Mouse (Mus musculus) kidney, postnatal 36 days (tissue): ENCODE results near the gene Ctu1.
"Not testable (repeated sequence)": the region's sequence is repeated elsewhere in the genome, so short reads cannot be mapped to it uniquely, and the experiment has no call there.

Source experiments
- DNase-seq, 2 experiments: peaks; one replicate each; pipeline ENCODE4 v3.0.0; 2021 to 2022; ENCODE audit warnings: mixed read lengths in 2 of 2

Ctu1 gene

DNA sequence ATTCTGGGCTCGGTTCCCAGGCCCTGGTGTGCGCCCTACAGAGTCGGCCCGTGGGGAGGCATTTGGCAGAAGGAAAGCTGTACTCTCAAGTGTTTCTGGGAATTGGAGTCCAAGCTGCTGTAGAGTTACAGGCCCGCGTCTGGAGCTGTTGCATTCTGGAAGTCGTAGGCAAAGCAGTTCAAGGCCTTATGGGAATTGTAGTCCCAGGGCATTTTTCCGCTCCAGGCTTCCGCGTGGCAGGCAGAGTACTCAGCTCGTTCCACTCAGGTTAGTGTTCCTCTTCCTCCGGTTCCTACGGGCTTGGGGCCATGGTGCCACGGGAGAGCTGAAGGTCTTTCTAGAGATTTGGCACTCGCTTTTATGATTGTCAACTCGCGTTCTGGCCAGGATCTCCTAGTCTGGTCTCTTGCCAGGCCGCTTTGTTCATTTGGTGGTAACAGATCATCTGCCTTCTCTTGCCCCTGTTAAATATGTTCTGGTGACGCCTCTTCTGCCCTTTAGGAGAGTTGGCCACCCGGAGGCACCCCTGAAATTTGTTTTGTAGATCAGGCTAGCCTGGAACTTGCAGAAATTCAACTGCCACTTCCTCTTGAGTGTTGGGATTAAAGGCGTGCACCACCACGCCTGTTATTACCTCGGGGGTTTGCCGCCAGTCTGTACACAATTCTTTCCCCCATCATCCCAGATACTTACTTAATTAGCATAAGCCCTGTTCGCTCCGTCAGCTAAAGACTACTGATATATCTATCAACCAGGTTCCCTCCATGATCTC is at the start of gene Ctu1:
TSS of gene Ctu1 (plus strand) at position 208 of the 772 bp plus-strand sequence.
- peak; percentile 92 to 98 for DNase-seq

DNA sequence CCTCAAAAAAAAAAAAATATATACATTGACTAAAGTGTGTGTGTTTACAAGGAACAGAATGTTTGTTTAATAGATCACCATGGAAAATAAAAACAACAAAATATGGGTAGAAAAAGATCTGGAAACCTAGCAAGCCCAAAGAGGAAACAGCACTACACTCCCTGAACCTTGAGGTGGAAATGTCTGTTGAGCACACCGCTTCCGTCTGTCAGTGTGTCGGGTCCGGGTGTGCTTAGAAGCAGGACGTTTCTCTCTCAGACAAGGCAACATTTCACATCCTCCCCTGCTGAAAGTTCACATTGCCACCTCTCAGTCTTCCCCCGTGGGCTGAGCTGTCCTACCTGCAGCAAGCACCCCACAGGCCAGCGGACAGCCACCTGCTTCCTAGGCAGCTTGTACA is 48.9 kb upstream of the Ctu1 start:
- no peak for DNase-seq

DNA sequence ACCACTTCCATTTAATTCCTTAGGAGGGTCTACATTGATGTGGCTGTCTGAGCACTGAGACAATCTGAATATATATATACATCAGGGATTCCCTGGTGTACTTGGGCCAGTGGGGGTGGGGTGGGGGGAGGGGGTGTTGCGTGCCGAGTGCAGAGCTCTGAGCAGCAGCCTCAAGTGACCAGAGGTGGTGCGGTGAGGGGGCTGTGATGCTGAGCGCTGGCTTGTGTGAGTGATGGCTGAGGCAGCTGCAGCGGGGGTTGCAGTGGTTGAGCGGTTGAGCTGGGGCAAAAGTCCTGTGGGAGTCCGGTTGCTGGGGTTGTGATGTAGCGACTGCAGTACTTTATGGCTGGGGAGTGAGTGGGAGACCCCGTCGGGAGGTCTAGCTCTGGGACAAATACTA is 48.0 kb upstream of the Ctu1 start:
- no peak for DNase-seq

DNA sequence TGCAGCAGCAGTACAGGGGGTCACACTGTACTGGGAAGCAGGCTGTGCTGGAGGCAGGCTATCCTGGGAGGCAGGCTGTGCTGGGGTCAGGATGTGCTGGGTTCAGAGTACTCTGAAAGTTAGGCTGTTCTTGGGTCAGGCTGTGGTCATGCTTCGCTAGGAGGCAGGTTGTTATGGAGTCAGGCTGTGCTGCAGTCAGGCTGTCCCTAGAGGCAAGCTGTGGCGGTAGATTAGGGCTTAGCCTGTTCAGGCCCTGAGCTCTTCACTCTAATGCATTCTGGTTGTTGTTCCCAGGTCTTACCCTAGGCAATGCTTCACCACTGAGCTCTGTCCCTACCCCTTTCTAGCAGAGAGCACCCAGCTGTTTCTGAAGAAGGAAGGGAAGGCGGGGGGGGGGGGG is 46.8 kb upstream of the Ctu1 start:
- no peak for DNase-seq

DNA sequence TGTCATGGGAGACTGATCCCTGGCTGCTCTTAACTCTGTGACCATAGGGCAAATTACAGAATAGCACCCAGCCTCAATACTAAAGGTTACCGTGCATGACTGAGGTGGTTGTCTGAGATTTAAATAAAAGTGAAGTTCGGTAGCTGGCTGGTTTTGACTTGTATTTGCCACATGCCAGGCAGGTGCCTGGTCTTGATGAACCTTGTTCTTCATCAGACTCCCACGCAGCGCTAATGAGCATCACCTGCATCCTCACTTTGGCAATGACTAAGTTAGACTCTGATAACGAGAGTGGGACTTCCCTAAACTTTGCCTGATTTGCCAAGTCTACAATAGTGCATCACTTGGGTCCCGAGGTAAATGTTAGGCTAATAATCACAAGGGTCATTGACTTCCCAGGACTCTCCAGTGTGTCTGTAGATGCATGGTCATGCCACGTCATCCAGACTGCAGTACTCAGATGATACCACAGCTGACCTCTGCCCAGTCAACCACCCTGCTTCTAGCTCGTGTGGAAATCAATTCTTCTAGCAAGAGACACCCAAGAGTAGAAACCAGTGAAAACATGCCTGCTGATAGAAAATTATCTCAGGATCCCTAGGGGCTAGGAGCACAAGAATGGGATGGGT is 45.9 kb upstream of the Ctu1 start:
- DNase-seq: no peak

DNA sequence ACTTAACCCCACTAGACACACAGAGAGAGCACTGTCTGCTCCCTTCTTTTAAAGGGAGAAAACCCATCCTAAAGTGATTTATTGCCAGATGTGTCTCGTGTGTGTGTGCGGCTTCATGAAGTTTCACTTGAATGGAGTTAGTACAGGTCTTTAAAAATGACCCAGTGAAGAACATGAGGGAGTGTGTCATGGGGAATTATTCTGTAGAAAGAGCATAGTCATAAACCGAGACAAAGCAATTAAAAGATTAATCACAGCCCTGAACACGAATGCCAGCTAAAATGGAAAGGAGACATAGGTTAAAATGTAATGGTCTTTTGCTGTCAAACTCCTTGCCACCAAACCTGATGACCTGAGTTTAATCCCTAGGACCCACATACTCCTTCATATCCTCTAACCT is 37.9 kb upstream of the Ctu1 start:
- no peak for DNase-seq

DNA sequence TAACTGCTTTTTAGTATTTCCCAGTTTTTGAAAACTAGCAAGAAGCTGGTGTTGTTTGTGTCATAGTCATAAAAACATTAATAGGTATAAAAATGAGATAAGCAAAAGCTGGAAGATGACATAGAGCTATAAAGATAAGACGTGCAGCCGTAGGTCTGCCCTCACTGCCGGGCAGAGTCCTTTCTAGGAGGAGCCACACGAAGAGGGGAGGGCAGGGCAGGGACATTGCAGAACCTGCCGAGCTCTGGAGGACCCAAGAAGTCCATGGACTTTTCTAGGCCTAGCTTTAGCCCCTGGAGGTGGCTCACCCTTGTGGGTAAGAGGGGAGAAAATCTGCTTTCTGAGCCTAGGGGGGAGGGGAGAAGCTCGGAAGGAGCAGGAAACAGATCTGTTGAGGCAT is 37.3 kb upstream of the Ctu1 start, which contains the start of gene Ceacam18:
TSS of gene Ceacam18 (plus strand) at position 208 of the 400 bp plus-strand sequence.
- no peak for DNase-seq

DNA sequence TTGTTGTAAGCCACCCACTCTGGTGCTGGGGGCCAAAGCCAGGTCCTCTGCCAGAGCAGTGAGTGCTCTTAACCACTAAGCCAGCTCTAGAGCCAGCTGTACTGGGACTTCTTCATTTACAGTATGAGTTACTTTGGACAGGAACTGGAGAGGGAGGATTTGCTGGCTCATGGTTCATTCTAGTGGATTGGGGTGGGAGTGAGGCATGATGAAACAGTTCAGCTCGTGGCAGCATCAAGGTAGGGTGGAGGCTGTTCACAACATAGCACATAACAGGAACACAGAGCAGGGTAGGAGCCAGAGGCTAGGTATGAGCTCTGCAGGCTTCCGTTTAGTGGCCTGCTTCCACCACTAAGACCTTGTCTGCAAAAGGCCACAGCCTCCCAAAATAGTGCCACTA is 35.6 kb upstream of the Ctu1 start:
- DNase-seq: no peak

DNA sequence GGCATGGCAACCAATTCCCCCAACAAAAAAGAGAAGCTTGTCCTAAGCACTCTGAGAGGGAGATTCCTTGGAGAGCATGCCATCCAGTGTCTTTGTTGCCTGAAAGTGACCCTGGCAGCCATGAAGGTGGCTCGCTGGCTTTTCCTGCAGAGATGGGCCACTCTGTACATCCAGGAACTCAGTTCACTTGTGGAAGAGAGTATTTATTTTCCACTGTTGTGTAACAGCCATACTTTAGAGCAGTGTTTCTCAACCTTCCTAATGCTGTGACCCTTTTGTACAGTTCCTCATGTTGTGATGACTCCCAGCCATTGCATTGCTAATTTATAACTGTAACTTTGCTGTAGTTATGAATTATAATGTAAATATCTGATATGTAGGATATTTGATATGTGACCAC is 34.7 kb upstream of the Ctu1 start:
- no peak for DNase-seq

DNA sequence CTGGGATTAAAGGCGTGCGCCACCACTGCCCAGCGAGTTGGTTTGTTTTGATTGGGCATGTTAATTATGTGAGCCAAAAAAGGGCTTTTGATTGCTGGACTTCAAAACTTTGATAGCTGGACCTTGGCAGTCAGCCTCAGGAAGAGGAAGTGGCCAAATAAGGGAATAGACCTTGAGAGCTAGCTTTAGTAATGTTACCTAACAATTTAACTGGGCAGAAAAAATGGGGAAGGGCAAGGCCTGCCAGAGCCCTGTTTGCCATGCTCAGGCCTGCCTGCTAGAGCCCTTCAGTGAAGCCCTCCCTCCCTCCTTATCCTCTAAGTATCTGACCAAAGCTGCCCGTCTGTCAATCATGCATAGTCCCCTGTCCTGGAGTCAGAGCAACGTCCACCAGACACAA is 29.2 kb upstream of the Ctu1 start:
- DNase-seq: no peak

DNA sequence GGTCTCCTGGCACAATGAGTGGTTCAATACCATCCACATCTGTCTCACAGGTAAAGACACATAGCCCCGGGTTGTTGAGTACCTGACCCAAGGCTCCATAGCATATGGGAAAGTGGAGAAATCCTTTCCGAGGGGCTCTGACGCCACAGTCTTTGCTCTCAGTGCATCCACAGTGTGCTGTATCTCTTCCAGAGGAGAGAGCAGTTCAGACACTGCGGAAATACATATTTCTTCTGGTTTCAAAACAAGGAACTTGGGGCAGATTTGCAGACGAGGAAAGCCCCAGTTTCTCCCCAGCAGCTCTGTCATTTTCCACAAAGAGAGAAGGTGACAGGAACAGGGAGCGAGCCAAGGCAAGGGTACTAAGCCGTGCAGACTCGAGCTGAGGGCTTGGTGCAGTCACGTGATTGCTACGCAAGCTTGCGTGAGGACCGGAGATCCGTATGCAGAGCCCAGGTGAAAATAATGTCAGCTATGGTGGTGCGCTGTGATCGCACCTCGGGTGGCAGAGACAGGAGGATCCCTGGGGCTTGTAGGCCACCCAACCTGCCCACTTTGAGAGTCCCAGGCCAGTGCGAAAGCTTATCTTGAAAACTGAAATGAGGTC is 28.7 kb upstream of the Ctu1 start:
- no peak for DNase-seq

DNA sequence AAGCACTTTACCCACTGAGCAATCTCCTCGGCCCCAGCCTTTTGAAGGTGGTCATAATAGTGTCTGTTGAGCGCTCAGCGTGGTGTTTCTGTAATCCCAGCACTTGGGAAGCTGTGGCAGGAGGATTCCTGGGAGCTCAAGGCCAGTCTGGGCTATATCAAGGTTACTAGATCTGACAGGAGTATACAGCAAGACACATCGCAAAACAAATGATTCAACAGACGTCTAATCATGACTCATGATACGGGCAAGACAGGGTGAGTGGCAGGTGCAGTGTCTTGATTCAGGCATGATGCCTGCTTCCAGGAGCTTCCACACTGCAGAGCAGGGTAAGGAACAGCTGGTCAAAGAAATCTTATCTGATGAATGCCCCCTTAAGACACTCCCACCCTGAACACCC is 19.1 kb upstream of the Ctu1 start:
- DNase-seq: no peak

DNA sequence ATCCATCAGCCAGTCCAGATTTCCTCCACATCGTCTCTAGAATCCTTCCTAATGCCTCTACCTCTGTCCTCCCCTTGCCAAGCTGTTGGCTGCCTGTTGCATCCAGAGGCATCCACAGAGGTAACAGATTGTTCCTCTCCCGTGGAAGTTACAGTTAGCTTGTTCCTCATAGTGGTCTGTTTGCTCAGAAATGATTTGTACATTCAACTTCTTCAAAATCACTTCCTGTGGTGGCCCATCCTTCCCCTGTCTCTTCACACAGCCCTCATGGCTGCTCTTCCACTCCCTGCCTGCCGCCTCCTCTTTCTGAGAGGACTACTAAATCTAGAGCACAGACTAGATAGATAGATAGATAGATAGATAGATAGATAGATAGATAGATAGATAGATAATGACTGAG is 17.3 kb upstream of the Ctu1 start:
- no peak for DNase-seq

DNA sequence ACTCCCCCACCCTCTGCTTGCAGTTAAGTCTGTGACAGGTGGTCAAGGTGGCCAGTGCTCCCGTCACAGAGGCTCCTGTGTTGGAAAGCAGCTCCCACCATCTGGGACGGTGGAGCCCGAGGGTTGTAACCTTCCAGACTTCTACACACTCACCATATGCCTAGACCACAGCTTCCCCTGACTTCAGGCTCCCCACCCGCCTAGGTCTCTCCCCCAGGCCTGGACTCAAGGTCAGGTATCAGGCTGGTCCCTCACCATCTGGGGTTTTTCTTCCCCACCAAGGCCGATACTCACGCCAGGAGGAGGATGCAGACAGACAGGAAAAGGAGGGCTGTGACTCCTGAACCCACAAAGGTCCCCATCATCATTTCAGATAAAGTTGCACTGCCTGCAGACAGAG is 15.6 kb upstream of the Ctu1 start:
- no peak for DNase-seq

DNA sequence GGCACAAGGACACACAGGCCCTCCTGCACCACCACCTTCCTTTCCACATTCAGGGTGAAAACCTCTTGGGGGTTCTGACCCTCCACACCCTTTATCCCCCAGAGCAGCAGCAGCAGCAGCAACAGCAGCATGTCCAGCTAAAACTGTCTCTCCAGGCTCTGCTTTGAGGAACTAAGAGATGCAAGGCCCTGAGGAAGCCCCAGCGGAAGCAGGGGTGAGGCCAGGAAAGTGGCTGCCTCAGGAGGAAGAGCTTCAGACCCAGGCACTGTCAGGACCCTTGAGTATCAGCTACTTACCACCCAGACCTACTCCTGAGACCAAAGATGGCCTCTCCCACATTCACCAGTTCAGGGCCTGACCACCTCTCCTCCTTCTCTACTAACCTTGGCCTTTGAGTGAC is 11.8 kb upstream of the Ctu1 start, which contains the start of gene Siglece:
TSS of gene Siglece (minus strand) at position 160 of the 400 bp plus-strand sequence.
- no peak for DNase-seq

DNA sequence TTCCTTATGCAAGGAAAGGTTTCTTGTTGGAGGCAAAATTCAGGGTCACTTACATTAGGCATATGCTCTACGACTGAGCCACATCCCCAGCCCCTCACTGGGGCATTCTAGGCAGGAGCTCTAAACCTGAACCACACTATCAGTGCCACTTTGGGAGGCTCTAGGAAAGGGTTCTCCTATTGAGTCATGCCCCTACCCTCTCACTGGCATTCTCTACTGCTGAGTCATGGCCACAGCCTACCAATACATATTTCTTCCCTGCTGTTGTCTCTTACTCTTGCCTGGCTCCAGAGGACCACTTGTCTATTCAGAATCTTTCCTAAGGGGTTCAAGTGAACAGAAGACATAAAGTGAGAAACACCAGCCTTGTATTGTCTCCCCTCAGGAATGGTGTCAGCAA is 9.0 kb upstream of the Ctu1 start:
- DNase-seq: no peak

DNA sequence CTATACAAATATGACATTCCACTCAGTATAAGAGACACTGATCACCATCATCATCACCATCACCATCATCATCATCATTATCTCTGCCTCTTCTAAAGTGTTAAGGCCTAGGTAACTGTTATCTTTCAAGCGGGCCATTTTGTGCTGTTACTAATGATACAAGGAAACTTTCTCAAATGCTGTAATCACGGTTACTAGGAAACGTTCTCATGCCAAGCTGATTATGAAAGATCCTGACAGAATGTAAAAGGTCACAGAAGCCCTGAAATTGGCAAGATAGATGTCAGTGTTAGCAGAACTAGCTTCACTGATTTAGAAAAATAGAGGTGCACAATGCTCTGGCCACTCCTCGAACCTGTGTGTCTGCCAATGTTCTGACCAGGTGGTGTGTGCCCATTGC is 4.6 kb upstream of the Ctu1 start:
- not testable (repeated sequence) for DNase-seq

DNA sequence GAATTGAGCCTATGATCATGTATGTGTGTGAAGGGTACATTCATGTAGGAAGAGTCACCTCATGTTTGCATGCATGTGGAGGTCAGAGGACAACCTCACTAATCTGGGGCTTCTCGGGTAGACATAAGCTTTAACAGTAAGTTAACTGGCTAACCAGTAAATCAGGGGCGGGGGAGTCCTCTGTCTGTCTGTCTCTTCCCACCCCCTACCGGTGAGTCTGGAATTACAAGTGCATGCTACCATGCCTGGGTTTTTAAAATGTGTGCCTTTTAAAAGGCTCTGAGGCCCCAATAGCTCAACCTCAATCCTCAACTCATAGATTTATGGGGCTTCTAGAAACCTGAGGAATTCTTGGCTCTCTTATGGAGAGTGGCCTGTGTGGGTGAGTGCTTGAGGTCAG is 3.2 kb upstream of the Ctu1 start:
- DNase-seq: peak in 1 of 2 experiments; percentile 24

DNA sequence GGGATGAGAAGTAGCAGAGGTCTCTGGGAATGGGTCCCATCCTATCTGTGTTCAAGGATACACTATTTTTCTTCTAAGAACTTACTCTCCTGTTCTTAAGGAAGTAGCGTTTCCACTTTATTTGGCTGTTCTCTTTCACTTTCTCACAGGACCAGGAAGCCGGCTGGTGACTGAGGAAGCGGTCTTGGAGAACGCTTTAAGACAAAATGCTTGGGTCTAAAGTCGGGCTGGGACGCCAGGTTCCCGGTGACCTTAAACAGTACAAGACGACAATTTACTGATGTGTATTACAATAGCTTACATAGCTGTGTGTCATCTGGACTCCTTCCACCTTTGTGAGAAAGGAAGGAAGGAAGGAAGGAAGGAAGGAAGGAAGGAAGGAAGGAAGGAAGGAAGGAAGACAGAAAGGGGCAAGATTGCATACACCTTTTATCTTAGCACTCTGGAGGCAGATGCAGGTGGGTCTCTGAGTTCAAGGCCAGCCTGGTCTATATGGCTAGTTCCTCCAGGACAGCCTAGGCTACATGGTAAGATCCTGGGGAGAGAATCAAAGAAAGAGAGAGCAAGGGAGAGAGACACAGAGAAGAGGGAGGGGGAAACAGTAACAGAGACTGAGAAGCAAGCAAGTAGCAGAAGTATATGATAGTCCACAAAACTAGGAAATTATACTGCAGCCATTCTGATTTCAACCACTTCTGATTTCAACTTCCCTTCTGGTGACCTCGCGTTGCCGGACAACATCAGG is 580 bp upstream of the Ctu1 start:
- no peak for DNase-seq

DNA sequence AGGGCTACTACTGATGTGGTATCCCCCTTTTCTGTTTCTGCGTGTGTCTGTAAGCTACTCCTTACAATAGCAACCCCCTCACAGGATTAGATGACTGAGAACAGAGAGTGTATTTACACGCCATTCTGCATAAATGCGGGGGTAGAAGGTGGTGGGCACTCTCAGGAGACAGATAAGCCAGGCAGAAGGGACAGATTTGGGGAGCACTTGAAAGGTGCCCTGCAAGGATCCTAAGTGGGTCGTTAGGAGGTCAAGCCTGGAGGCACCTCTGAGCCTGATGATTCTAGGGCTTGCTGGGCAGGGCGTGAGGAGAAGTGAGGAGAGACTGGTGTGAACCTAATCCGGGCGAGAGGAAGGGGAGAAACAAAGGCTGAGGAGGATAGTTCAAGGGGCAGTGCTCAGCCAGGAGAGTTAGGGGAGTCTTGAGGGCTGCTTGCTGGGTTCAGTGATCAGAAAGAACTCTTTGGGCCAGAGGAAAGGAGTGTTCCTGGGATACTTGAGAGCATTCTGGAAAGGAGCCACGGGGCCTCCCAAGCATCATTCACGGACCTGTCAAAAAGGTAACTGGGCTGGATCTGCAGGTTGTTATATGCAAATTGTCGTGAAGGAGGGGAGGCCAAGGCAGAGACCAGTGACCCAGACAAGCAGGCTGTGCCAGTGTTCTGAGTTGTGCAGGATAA is 905 bp downstream of the Ctu1 start:
- peak; percentile 10 to 42 for DNase-seq

DNA sequence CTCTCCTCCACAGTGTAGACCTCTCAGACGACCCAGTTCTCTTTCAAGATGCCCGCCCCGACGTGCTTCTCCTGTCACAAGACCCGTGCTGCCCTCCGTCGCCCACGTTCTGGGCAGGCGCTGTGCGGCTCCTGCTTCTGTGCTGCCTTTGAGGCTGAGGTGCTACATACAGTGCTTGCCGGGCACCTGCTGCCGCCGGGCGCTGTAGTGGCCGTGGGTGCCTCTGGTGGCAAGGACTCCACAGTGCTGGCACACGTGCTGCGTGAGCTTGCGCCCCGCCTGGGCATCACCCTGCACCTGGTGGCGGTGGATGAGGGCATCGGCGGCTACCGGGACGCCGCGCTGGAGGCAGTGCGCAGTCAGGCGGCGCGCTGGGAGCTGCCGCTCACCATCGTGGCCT is 3.3 kb downstream of the Ctu1 start:
- DNase-seq: no peak

DNA sequence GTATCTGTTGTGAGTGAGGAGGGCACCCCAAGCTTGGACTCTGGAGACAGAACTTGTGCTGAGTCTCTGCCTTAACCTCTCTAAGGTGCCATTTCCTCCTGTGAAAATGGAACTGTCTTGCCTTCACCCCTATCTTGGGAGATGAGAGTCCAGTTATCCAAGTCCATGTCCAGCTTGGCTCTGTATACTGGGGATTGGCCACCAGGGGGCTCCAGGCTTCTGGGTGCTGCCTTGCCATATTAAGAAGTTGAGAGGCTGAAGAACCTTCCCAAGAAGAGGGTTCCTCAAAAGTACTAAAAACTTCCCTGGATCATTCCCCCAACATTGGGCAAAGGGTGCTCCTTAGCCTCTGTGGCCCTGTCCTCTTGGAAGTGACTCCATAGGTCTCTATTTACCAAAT is 6.7 kb downstream of the Ctu1 start:
- DNase-seq: peak; percentile 37 to 81

DNA sequence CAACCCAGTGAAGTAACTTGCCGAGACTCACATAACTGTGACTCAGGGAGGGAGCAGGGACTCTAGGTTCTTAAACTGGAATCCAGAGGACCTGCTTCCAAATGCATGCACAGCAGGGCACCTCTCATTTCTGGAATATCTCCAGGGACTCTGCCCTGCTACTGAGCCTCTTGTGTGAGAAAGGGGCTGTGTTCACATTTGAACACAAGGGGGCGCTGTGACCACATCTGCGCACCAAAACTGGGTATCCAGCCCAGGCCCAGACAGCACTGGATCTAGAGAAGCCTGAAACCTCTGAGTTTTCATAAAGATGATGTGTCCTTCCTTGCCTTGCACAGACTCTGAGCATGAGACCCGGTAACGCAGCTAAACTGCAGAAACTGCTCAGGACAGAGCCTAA is 9.1 kb downstream of the Ctu1 start:
- DNase-seq: peak; percentile 42 to 76
